Mouse (Mus musculus): Measurements from ENCODE around the gene Sec23b. TPM values are rescaled to one million over a fixed set of nuclear protein-coding genes. Genes with fewer than 3 reads are reported as not detected.

Gene Sec23b
- polyA plus RNA-seq, 1 experiment from 2014 or later, result 43.4 TPM

Small RNA genes within 50 kb of the gene (microRNA-seq; reads per million reads assigned to microRNA genes)
- not detected for gene Gm24823

Other genes with a start within 250 kb of the Sec23b start
- not detected in 2 replicates for gene Ovol2, start 224.1 kb upstream of the Sec23b start, polyA plus RNA-seq (2015; fragmentation: Nextera tagmentation; extraction: Ambion mirVana)
- 14.0 and 17.1 TPM in 2 replicates for gene Kat14, start 187.2 kb upstream of the Sec23b start, polyA plus RNA-seq (2015; fragmentation: Nextera tagmentation; extraction: Ambion mirVana)
- 1.3 and 1.7 TPM in 2 replicates for gene Pet117, start 187.2 kb upstream of the Sec23b start, polyA plus RNA-seq (2015; fragmentation: Nextera tagmentation; extraction: Ambion mirVana)
- 0.01 and 0.03 TPM in 2 replicates for gene Dzank1, start 28.8 kb upstream of the Sec23b start, polyA plus RNA-seq (2015; fragmentation: Nextera tagmentation; extraction: Ambion mirVana)
- 7.4 and 8.0 TPM in 2 replicates for gene Polr3f, start 28.5 kb upstream of the Sec23b start, polyA plus RNA-seq (2015; fragmentation: Nextera tagmentation; extraction: Ambion mirVana)
- 10.0 and 10.3 TPM in 2 replicates for gene Rbbp9, start 5.4 kb upstream of the Sec23b start, polyA plus RNA-seq (2015; fragmentation: Nextera tagmentation; extraction: Ambion mirVana)
- gene Smim26, start 37.8 kb downstream of the Sec23b start, polyA plus RNA-seq (2015; fragmentation: Nextera tagmentation; extraction: Ambion mirVana), result 12.0 and 16.5 TPM in 2 replicates
- 16.7 and 17.5 TPM in 2 replicates for gene Dtd1, start 43.7 kb downstream of the Sec23b start, polyA plus RNA-seq (2015; fragmentation: Nextera tagmentation; extraction: Ambion mirVana)